In genomic region chr15:77756848-77757247, GRCm38 (mm10) we compare ENCODE assay signal across 9 mouse cellular contexts. TPM values are rescaled to one million over a fixed set of nuclear protein-coding genes. Genes with fewer than 3 reads are reported as not detected.
DNase-seq lines count a peak whose midpoint lies in the region; ATAC-seq and TF ChIP-seq lines count a peak whose summit lies in the region.
"Had no signal": no experiment of that assay in that cellular context is flagged by ENCODE, and none has a peak within 500 bp of the region (broad histone marks: within the 10 kb centered on the region; RNA-seq: fewer than 3 reads in every experiment).

Gene Apol8, minus strand, starts transcription at chr15:77757003.

- no peak within 1 kb of the TSS for H3K9ac ChIP-seq in midbrain, embryonic 11.5 days (ENCODE audit: low read length)
- H3K9ac ChIP-seq in midbrain, embryonic 16.5 days (ENCODE audit: low read depth, low read length) = no peak within 1 kb of the TSS
- no peak within 1 kb of the TSS for H3K9ac ChIP-seq in hindbrain, embryonic 15.5 days
- H3K9ac ChIP-seq in limb, embryonic 11.5 days (ENCODE audit: low read length) = no peak within 1 kb of the TSS

- no peak for TF ChIP-seq CTCF in Patski (IDR thresholded peaks at IDR 0.05)

- no peak within 1 kb of the TSS for H3K4me3 ChIP-seq in midbrain, embryonic 11.5 days (ENCODE audit: low read depth, low read length)
- H3K4me3 ChIP-seq in midbrain, embryonic 16.5 days (ENCODE audit: low read depth, low read length) = no peak within 1 kb of the TSS
- no peak within 1 kb of the TSS for H3K4me3 ChIP-seq in hindbrain, embryonic 15.5 days
- no peak within 1 kb of the TSS for H3K4me3 ChIP-seq in limb, embryonic 11.5 days (ENCODE audit: low read depth, low read length)

- H3K27ac ChIP-seq in midbrain, embryonic 11.5 days (ENCODE audit: low read depth, low read length) = no peak within 1 kb of the TSS
- H3K27ac ChIP-seq in midbrain, embryonic 16.5 days (ENCODE audit: low read length) = no peak within 1 kb of the TSS
- H3K27ac ChIP-seq in hindbrain, embryonic 15.5 days (replicated peaks) = no peak within 1 kb of the TSS
- no peak within 1 kb of the TSS for H3K27ac ChIP-seq in limb, embryonic 11.5 days (replicated peaks; ENCODE audit: low read depth, low read length)

- H3K4me1 ChIP-seq in midbrain, embryonic 11.5 days (ENCODE audit: control insufficient read depth, insufficient read depth, low read length) = no peaks in the 10 kb centered on the region
- peaks cover 3% of the 10 kb centered on the region; the same call in 1 of the 2 replicates for H3K4me1 ChIP-seq in midbrain, embryonic 16.5 days (ENCODE audit: control insufficient read depth, insufficient read depth, low read length)
- H3K4me1 ChIP-seq in hindbrain, embryonic 15.5 days (replicated peaks) = no peaks in the 10 kb centered on the region
- H3K4me1 ChIP-seq in limb, embryonic 11.5 days (ENCODE audit: control insufficient read depth, insufficient read depth, low read length) = no peaks in the 10 kb centered on the region

- POLR2A ChIA-PET in Patski (lab: Charles Lee) = no interaction called here

- no peaks in the 10 kb centered on the region for H3K27me3 ChIP-seq in midbrain, embryonic 11.5 days (ENCODE audit: control insufficient read depth, insufficient read depth, low read length)
- H3K27me3 ChIP-seq in midbrain, embryonic 16.5 days (ENCODE audit: control insufficient read depth, insufficient read depth, low read depth, low read length) = no peaks in the 10 kb centered on the region
- H3K27me3 ChIP-seq in Patski = no peaks in the 10 kb centered on the region
- H3K27me3 ChIP-seq in hindbrain, embryonic 15.5 days = no peaks in the 10 kb centered on the region
- H3K27me3 ChIP-seq in limb, embryonic 11.5 days (ENCODE audit: control insufficient read depth, insufficient read depth, low read length) = no peaks in the 10 kb centered on the region

- CTCF ChIA-PET in Patski (lab: Charles Lee) = interaction anchor here (0.6 to 2.1 kb wide), 6 partner anchors 10 to 165 kb away, joined by 3 to 8 read pairs (median 4); no protein-coding TSS in a partner anchor

- H3K9me3 ChIP-seq in midbrain, embryonic 11.5 days (ENCODE audit: control insufficient read depth, low read length) = no peaks in the 10 kb centered on the region
- no peaks in the 10 kb centered on the region for H3K9me3 ChIP-seq in midbrain, embryonic 16.5 days (replicated peaks; ENCODE audit: control insufficient read depth, low read length, poor library complexity, severe bottlenecking)
- H3K9me3 ChIP-seq in hindbrain, embryonic 15.5 days = no peaks in the 10 kb centered on the region
- H3K9me3 ChIP-seq in limb, embryonic 11.5 days (ENCODE audit: control insufficient read depth, low read length) = no peaks in the 10 kb centered on the region

- ATAC-seq in midbrain, embryonic 11.5 days (ENCODE audit: low FRiP score) = no peak
- no peak for ATAC-seq in midbrain, embryonic 16.5 days
- peak; percentile 52 for ATAC-seq in Patski
- ATAC-seq in hindbrain, embryonic 15.5 days (ENCODE audit: low FRiP score, low read depth) = no peak
- no peak for ATAC-seq in limb, embryonic 11.5 days (ENCODE audit: insufficient number of reproducible peaks, low FRiP score, low TSS enrichment, low read depth)

- peak; percentile 95 for DNase-seq in midbrain, embryonic 11.5 days (ENCODE audit: low spot score, missing footprints)
- DNase-seq in Patski (ENCODE audit: low read depth, low spot score) = no peak
- peak; percentile 69 to 72 for DNase-seq in cerebellum, postnatal 25 days
- DNase-seq in limb, embryonic 11.5 days (ENCODE audit: low spot score) = peak; percentile 79
- DNase-seq in neural tube, embryonic 10.5 days (ENCODE audit: extremely low spot score, low spot score) = peak; percentile 65
- DNase-seq in gastrocnemius, postnatal 10 days = no peak

- H3K36me3 ChIP-seq in midbrain, embryonic 11.5 days (ENCODE audit: control insufficient read depth, insufficient read depth, low read length) = peaks cover 4% of the 10 kb centered on the region; the same call in 1 of the 2 replicates
- H3K36me3 ChIP-seq in midbrain, embryonic 16.5 days (ENCODE audit: control insufficient read depth, insufficient read depth, low read length) = peaks cover 3% of the 10 kb centered on the region; the same call in 1 of the 2 replicates
- 0 out of 2 replicates have a peak, but pooled peaks cover 6% of the 10 kb centered on the region for H3K36me3 ChIP-seq in hindbrain, embryonic 15.5 days
- 0 out of 2 replicates have a peak, but pooled peaks cover 5% of the 10 kb centered on the region for H3K36me3 ChIP-seq in limb, embryonic 11.5 days (ENCODE audit: control insufficient read depth, insufficient read depth, low read length)

- H3K4me2 ChIP-seq in midbrain, embryonic 11.5 days = no peak within 1 kb of the TSS
- no peak within 1 kb of the TSS for H3K4me2 ChIP-seq in midbrain, embryonic 16.5 days (ENCODE audit: low read length)
- H3K4me2 ChIP-seq in hindbrain, embryonic 15.5 days = 0 out of 2 replicates have a peak within 1 kb of the TSS, but pooled peaks have one; percentile 5
- H3K4me2 ChIP-seq in limb, embryonic 11.5 days (ENCODE audit: low read depth, severe bottlenecking) = no peak within 1 kb of the TSS

- WGBS in midbrain, embryonic 11.5 days = 8% methylated on average over 9 of the region's 9 CpGs
- 8% methylated on average over 9 of the region's 9 CpGs for WGBS in midbrain, embryonic 16.5 days
- 11% methylated on average over 9 of the region's 9 CpGs for WGBS in hindbrain, embryonic 15.5 days
- 10% methylated on average over 9 of the region's 9 CpGs for WGBS in limb, embryonic 11.5 days

- in situ Hi-C loops in Patski (cut with MboI; ENCODE audit: low pct_unique_long_range_greater_than_20kb) = no loop called here

RNA-seq across cellular contexts. Expression of gene Apol8, which starts in this region (rescaled TPM):
- polyA plus RNA-seq in midbrain, embryonic 11.5 days (2014; fragmentation: Nextera tagmentation; extraction: Ambion mirVana) = 0.11 and 0.34 TPM in 2 replicates
- polyA plus RNA-seq in midbrain, embryonic 16.5 days (2015; fragmentation: Nextera tagmentation; extraction: Ambion mirVana) = 0.11 and 0.27 TPM in 2 replicates
- polyA plus RNA-seq in Patski (2021) = 0.37 TPM
- 0.22 and 0.25 TPM in 2 replicates for polyA plus RNA-seq in hindbrain, embryonic 15.5 days (2015; fragmentation: Nextera tagmentation; extraction: Ambion mirVana)
- polyA plus RNA-seq in limb, embryonic 11.5 days (2014; fragmentation: Nextera tagmentation; extraction: Ambion mirVana) = not detected in 2 replicates
- total RNA-seq in gastrocnemius, postnatal 10 days (2021) = under 1 TPM in 1 of 2 experiments, not detected in 1; 0.61 TPM
- total RNA-seq: heart, adult 18-20 months had no signal

Comparison
In these comparisons a context has a peak if more than half of its experiments do, and no peak if none do; other contexts are left out.
1. Peak in DNase-seq in midbrain, embryonic 11.5 days; RNA of the gene not detected or under 1 TPM.
2. Peak in ATAC-seq in Patski; RNA of the gene not detected or under 1 TPM.
3. Peak in DNase-seq in limb, embryonic 11.5 days; RNA of the gene not detected or under 1 TPM.
4. DNase-seq: peak in cerebellum, postnatal 25 days (2 of 2) and neural tube, embryonic 10.5 days (single experiment); none in Patski (single experiment) and gastrocnemius, postnatal 10 days (single experiment).